Mouse (Mus musculus): ENCODE data around the gene Kif23. TPM values are rescaled to one million over a fixed set of nuclear protein-coding genes. Genes with fewer than 3 reads are reported as not detected.
A peak's percentile ranks its signal among the peaks of the same experiment; 100 is the strongest.

The Kif23 gene
- polyA plus RNA-seq, 1 experiment from 2014 or later = 18.6 TPM

DNA sequence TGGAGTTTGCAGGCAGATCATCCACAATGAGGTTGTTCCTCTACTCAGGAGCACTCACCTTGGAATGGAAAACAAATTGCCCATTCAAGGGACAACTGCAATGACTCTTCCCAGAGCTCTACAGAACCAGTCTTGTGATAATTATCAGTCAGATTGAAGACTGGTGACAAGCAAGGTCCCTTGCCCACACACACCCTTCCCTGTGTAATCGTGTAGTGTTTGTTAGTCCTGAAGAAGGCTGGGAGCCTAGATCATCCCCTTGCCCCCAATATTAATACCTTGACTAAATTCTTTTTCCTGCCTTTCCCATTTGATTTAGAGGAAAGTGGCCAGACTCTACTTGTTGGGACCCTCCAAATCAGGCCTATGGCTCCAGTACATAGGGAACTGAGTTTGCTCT, 36.9 kb downstream of the Kif23 start:
- Histone ChIP-seq H3K4me1 (replicated peaks) (peaks cover 22% of the 10 kb centered on the region), H3K4me2 (no peak overlapping the region), H3K27me3 (no peaks in the 10 kb centered on the region), H3K9ac (no peak overlapping the region), H3K4me3 (no peak overlapping the region), H3K9me3 (no peaks in the 10 kb centered on the region), H3K36me3 (peaks cover 26% of the 10 kb centered on the region), H3K27ac (no peak overlapping the region)
- no peak for ATAC-seq (ENCODE audit: low FRiP score)
- WGBS = 95% methylated on average over 1 of the region's 1 CpGs

DNA sequence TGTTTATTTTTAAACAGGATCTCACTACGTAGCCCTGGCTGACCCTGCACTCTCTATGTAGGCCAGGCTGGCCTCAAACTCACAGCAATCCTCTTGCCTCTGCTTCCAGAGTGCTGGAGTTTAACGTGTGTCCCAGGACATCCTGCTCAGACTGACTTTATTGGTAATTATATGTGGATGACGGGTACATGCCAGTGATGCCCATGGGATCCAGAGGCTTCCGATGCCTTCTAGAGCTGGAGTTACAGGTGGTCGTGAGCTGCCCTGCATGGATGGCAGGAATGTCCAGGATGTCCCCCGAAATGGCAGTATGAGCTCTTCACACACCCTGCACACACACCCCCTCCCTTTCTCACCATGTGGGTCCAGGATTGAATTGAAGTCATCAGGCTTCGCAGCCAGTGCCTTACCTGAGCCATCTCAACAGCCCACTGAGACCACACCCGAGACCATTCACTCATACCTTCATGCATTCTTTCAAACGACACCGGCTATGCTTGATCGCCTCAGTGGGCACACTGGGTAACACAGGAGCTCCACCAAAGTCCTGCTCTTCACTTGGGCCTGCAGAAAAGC, 37.7 kb downstream of the Kif23 start:
- Histone ChIP-seq H3K27ac (no peak overlapping the region), H3K27me3 (0 out of 2 replicates have a peak, but pooled peaks cover 2% of the 10 kb centered on the region), H3K4me3 (no peak overlapping the region), H3K36me3 (peaks cover 26% of the 10 kb centered on the region), H3K4me1 (replicated peaks) (peaks cover 22% of the 10 kb centered on the region), H3K4me2 (no peak overlapping the region), H3K9ac (no peak overlapping the region), H3K9me3 (no peaks in the 10 kb centered on the region)
- 92% methylated on average over 11 of the region's 11 CpGs for WGBS
- ATAC-seq (ENCODE audit: low FRiP score) = no peak

DNA sequence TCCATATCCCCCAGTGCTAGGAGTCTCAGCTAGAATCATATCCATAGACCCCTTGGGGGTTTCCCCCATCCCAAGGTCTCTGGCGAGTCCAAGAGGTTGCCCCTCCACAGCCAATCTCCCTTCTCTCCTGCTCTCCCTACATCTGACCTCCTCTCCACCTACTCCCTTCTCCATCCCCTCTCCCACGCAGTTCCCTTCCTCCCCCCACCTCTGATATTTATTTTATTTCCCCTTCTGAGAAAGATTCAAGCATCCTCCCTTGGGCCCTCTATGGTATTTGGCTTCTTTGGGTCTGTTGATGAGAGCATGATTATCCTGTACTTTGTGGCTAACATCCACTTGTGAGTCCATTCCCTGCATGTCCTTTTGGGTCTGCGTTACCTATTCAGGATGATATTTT, 38.2 kb downstream of the Kif23 start:
- no peak for ATAC-seq (ENCODE audit: low FRiP score)
- peaks cover 17% of the 10 kb centered on the region for H3K4me1 ChIP-seq (replicated peaks)
- WGBS = 88% methylated on average over 3 of the region's 3 CpGs

DNA sequence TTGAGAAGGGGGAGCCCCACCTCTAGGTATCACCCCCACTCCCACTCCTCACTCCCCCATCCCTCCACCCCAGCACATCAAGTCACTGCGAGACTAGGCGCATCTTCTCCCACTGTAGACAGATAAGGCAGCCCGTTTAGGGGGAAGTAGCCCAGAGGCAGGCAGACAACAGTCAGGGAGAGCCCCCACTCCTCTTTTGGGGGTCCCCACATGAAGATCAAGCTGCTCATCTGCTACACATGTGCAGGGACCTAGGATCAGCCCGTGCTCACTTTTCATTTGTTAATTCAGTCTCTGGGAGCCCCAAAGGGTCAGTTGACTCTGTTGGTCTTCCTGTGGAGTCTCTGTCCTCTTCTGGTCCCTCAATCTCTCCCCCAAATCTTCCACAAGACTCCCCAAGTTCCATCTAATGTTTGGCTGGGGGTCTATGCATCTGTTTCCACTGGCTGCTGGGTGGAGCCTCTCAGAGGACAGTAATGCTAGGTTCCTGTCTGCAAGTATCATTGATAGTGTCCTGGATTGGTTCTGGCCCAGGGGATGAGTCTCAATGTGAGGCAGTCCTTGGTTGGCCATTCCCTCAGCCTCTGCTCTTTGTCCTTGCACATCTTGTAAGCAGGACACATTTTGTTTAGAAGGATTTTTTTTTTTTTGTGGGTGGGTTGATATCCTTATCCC, 38.8 kb downstream of the Kif23 start:
- H3K9ac ChIP-seq = no peak overlapping the region
- WGBS = 92% methylated on average over 4 of the region's 4 CpGs
- no peak for ATAC-seq (ENCODE audit: low FRiP score)

More for the DNA sequence above, 38.2 kb downstream of the Kif23 start:
- Histone ChIP-seq H3K27me3 (0 out of 2 replicates have a peak, but pooled peaks cover 5% of the 10 kb centered on the region), H3K36me3 (peaks cover 26% of the 10 kb centered on the region), H3K4me3 (no peak overlapping the region), H3K27ac (no peak overlapping the region), H3K4me2 (no peak overlapping the region), H3K9ac (no peak overlapping the region), H3K9me3 (no peaks in the 10 kb centered on the region)

DNA sequence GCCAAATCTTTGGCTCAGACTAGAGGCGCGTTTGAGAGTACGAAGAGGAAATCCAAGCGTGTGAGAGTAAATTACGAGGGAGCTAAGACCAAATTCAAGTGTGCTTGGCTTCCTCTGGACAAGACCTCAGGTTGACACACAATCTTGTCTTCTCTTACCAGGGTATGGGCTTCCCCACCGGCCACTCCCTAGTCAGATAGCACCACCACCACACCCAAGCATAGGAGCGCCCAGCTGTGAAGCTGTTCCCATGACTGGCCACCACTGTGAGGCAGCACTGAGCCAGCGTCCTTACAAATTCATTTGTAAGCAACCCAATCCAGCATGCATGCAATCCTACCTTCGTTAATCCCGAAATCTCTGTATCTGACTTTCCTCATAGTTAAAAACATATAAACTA, 39.7 kb downstream of the Kif23 start:
- H3K4me2 ChIP-seq = no peak overlapping the region
- 69% methylated on average over 10 of the region's 10 CpGs for WGBS

More for the DNA sequence above, 38.8 kb downstream of the Kif23 start:
- Histone ChIP-seq H3K4me2 (no peak overlapping the region), H3K27ac (no peak overlapping the region), H3K27me3 (0 out of 2 replicates have a peak, but pooled peaks cover 5% of the 10 kb centered on the region), H3K4me1 (replicated peaks) (peaks cover 13% of the 10 kb centered on the region), H3K4me3 (no peak overlapping the region), H3K36me3 (peaks cover 23% of the 10 kb centered on the region), H3K9me3 (no peaks in the 10 kb centered on the region)

DNA sequence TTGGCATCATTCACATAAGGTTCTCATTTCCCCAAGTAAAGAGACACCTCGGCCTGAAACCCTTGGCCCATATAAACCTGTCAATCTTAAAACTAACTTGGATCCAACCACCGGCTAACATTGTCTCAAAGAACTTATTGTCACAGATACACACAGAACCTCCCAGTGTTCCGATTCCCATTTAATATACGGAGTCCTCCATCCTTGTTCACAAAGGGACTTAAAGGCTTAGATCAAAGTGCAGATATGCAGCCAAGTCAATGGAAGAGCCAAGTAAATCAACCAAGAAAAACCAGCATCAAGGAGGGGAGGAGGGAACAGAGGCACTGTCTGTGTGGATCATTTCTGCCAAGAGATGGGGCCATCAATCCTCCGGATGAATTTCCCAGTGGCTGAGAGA, 41.0 kb downstream of the Kif23 start:
- H3K9me3 ChIP-seq = no peaks in the 10 kb centered on the region
- 78% methylated on average over 5 of the region's 5 CpGs for WGBS
- no peak overlapping the region for H3K27ac ChIP-seq
- ATAC-seq (ENCODE audit: low FRiP score) = no peak
- peaks cover 2% of the 10 kb centered on the region; the same call in 1 of the 2 replicates for H3K36me3 ChIP-seq
- H3K4me3 ChIP-seq = no peak overlapping the region
- no peak overlapping the region for H3K9ac ChIP-seq
- no peak overlapping the region for H3K4me2 ChIP-seq
- H3K27me3 ChIP-seq = peaks cover 15% of the 10 kb centered on the region
- peaks cover 17% of the 10 kb centered on the region for H3K4me1 ChIP-seq (replicated peaks)

More for the DNA sequence above, 39.7 kb downstream of the Kif23 start:
- H3K27ac ChIP-seq = no peak overlapping the region
- peaks cover 15% of the 10 kb centered on the region for H3K4me1 ChIP-seq (replicated peaks)
- H3K9me3 ChIP-seq = no peaks in the 10 kb centered on the region
- H3K9ac ChIP-seq = no peak overlapping the region
- H3K36me3 ChIP-seq = peaks cover 14% of the 10 kb centered on the region
- H3K27me3 ChIP-seq = peaks cover 7% of the 10 kb centered on the region; the same call in 1 of the 2 replicates
- ATAC-seq (ENCODE audit: low FRiP score) = no peak
- no peak overlapping the region for H3K4me3 ChIP-seq

DNA sequence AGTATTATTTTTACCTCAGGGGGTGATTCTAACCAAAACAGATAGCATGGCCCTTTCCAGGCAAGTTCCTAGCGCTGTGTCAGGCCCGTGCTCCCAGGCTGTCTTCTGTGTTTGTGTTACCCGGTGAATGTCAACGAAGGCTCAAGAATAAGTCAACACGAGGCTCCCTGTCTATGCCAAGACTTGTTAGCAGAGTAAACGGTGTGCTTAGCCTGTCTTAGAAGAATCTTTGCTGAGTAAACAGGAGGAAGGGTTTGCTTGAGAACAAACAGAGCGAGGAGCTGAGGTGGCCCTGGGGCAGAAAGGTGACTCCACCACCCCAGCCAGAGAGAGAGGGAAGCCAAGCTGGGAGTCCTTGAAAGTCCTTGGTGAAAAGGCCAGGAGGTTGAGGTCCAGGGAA, 42.4 kb downstream of the Kif23 start:
- ATAC-seq (ENCODE audit: low FRiP score) = no peak
- Histone ChIP-seq H3K27ac (no peak overlapping the region), H3K4me3 (no peak overlapping the region), H3K36me3 (no peaks in the 10 kb centered on the region; the same call in 1 of the 2 replicates), H3K4me2 (no peak overlapping the region), H3K27me3 (peaks cover 24% of the 10 kb centered on the region), H3K9ac (no peak overlapping the region), H3K9me3 (no peaks in the 10 kb centered on the region), H3K4me1 (replicated peaks) (peaks cover 20% of the 10 kb centered on the region)
- WGBS = 75% methylated on average over 7 of the region's 7 CpGs

DNA sequence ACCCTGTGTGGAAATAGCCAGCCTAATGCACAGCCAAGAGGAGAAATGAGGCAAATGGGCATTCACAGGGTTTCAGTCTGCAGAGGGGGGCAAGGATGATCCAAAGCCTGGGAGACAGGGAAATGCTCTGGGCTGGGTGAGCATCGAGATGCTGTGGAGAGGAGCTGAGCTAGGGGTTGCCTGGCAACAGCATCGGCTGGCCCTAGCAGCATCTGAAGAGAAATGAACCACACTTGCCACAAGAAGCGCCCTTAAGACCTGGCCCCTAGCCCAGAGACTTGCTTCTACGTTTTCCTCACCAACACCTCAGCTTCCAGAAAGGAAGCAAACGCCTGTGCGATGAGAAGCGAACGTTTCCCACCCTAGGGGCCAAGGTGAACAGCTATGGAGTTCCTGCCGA, 44.1 kb downstream of the Kif23 start:
- Histone ChIP-seq H3K9me3 (no peaks in the 10 kb centered on the region), H3K27ac (no peak overlapping the region; the same call in 1 of the 2 replicates), H3K36me3 (no peaks in the 10 kb centered on the region), H3K9ac (peak overlapping the region; percentile 29; the same call in 1 of the 2 replicates), H3K4me1 (replicated peaks) (peaks cover 26% of the 10 kb centered on the region), H3K27me3 (peaks cover 30% of the 10 kb centered on the region), H3K4me2 (no peak overlapping the region; the same call in 1 of the 2 replicates), H3K4me3 (no peak overlapping the region)
- peak; percentile 53 for ATAC-seq (ENCODE audit: low FRiP score)
- 45% methylated on average over 9 of the region's 9 CpGs for WGBS

DNA sequence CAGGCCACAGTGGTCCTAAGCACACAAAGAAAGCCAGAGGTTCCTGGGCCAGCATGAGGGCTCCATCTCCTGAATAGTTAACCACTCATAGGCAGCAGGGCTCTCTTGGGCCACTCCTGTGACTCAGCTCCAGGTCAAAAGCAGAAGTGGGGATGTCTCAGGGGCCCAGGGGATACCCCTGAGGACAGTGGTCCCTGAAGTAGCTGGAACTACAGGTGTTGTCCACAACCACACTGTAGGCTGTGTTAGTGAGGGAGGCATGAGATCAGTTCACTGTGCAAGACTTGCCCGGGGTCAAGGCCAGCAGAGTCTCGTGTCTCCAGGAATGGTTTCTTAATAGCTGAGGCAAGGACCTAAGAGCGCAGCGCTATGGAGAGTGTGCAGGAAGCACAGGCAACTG, 45.0 kb downstream of the Kif23 start:
- ATAC-seq (ENCODE audit: low FRiP score) = no peak

DNA sequence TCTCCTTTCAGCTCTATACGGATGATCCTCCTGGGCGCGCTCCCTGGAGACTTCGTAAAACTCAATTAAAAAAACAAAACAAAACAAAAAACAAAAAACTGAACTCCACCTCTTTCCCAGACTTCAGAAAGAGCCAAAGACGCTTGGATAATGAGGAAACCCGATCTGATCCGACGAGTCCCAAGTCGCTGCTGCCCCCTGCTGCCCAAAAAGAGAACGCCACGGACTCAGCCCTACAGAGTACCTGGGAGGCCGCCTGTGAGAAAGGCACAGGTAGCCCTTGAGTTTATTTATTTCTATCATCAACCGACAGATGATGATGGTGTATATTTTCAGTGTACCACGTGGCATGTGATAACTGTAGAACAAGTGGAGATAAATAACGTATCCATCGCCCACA, 46.8 kb downstream of the Kif23 start:
- no peak overlapping the region for H3K9ac ChIP-seq

More for the DNA sequence above, 45.0 kb downstream of the Kif23 start:
- Histone ChIP-seq H3K4me2 (no peak overlapping the region), H3K4me1 (replicated peaks) (peaks cover 26% of the 10 kb centered on the region), H3K27ac (no peak overlapping the region), H3K36me3 (no peaks in the 10 kb centered on the region), H3K9me3 (no peaks in the 10 kb centered on the region), H3K9ac (no peak overlapping the region), H3K4me3 (no peak overlapping the region), H3K27me3 (peaks cover 35% of the 10 kb centered on the region)
- 84% methylated on average over 4 of the region's 4 CpGs for WGBS

DNA sequence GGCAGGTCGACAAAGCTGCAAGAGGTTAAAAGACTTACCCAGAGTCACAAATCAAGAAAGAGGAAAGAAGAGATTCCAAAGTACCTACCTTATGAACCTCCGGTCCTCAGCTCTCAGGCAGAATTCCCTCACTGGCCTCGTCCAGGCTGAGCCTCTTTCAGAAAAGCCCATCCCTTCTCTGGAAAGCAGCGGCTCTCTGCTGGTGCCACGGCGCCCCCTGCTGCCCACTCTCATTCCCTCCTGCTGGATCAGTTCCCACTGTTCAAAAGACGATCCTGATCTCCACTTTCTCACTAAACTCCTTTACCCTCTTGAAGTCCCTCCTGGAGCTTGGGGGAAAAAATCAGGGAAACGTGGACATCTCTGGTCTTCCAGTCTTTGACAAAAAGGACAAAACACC, 48.2 kb downstream of the Kif23 start:
- Histone ChIP-seq H3K27ac (no peak overlapping the region), H3K36me3 (no peaks in the 10 kb centered on the region), H3K4me1 (replicated peaks) (peaks cover 29% of the 10 kb centered on the region), H3K4me3 (no peak overlapping the region), H3K4me2 (no peak overlapping the region), H3K27me3 (peaks cover 51% of the 10 kb centered on the region), H3K9me3 (no peaks in the 10 kb centered on the region), H3K9ac (no peak overlapping the region)
- no peak for ATAC-seq (ENCODE audit: low FRiP score)
- 1% methylated on average over 7 of the region's 8 CpGs for WGBS

More for the DNA sequence above, 46.8 kb downstream of the Kif23 start:
- Histone ChIP-seq H3K27ac (no peak overlapping the region), H3K4me3 (no peak overlapping the region), H3K4me1 (replicated peaks) (peaks cover 29% of the 10 kb centered on the region), H3K36me3 (no peaks in the 10 kb centered on the region), H3K9me3 (no peaks in the 10 kb centered on the region), H3K27me3 (peaks cover 46% of the 10 kb centered on the region), H3K4me2 (peak overlapping the region; percentile 23; the same call in 1 of the 2 replicates)
- 6% methylated on average over 16 of the region's 16 CpGs for WGBS
- no peak for ATAC-seq (ENCODE audit: low FRiP score)

DNA sequence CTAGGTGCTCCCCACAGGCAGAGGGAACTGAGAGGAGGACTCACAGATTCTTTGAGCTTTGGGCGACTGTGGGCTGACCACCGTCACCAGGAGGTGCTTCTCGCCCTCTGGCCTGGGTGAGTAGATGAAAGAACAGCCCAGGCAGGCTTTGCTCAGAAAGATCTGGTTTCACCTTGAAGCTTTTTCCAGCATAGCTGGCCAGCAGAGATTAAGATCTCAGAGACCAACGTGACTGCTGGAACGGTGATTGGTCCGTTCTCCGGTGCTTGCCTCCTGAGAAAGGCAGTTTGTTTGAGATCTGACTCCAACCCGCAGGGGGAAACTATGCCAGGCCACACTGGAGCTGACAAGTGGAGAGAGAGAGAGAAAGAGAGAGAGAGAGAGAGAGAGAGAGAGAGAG, 51.6 kb downstream of the Kif23 start:
- H3K36me3 ChIP-seq = no peaks in the 10 kb centered on the region
- no peak overlapping the region for H3K9ac ChIP-seq
- H3K9me3 ChIP-seq = no peaks in the 10 kb centered on the region
- peaks cover 36% of the 10 kb centered on the region for H3K27me3 ChIP-seq
- H3K4me2 ChIP-seq = no peak overlapping the region
- WGBS = 83% methylated on average over 8 of the region's 8 CpGs
- H3K4me3 ChIP-seq = no peak overlapping the region
- ATAC-seq (ENCODE audit: low FRiP score) = no peak
- no peak overlapping the region for H3K27ac ChIP-seq
- peaks cover 19% of the 10 kb centered on the region for H3K4me1 ChIP-seq (replicated peaks)

Measured in hindbrain, embryonic 13.5 days (tissue).